Mouse (Mus musculus): ENCODE measurements at regions not wholly inside any gene's neighbourhood (a gene's known extent, or its start where the extent isn't known, plus 50 kb on each side); places are given as distances from the start of the nearest gene placed in this dataset.
A peak's percentile ranks its signal among the peaks of the same experiment; 100 is the strongest.

- no peak for DNase-seq
These were observed 712.7 kb upstream of the Cdh18 start for GRCm38 (mm10) chr15:21836110-21836509.

GRCm38 (mm10) chr15:21858540-21858939 is 690.3 kb upstream of the Cdh18 start:
- DNase-seq = no peak

GRCm38 (mm10) chr15:21885181-21885580 is 663.6 kb upstream of the Cdh18 start:
- DNase-seq = peak; percentile 70 to 82

Data from cerebellum, postnatal 36 days (tissue).